7 mouse cellular contexts compared by ENCODE assay signal in genomic region chr14:57797551-57797950, GRCm38 (mm10). TPM values are rescaled to one million over a fixed set of nuclear protein-coding genes. Genes with fewer than 3 reads are reported as not detected.
DNase-seq lines count a peak whose midpoint lies in the region; ATAC-seq and TF ChIP-seq lines count a peak whose summit lies in the region.

No protein-coding gene starts in this region.

- H3K4me2 ChIP-seq in hindbrain, embryonic 12.5 days (replicated peaks) = peak overlapping the region; percentile 59
- H3K4me2 ChIP-seq in liver, embryonic 15.5 days = peak overlapping the region; percentile 84
- H3K4me2 ChIP-seq in neural tube, embryonic 14.5 days (ENCODE audit: low read depth, low read length) = peak overlapping the region; percentile 66

- H3K4me1 ChIP-seq in cortical plate, adult 2 months (ENCODE audit: control insufficient read depth, insufficient read depth, low read length) = peaks cover 6% of the 10 kb centered on the region
- H3K4me1 ChIP-seq in hindbrain, embryonic 12.5 days = peaks cover 17% of the 10 kb centered on the region
- peaks cover 21% of the 10 kb centered on the region for H3K4me1 ChIP-seq in liver, embryonic 15.5 days (replicated peaks)
- peaks cover 17% of the 10 kb centered on the region for H3K4me1 ChIP-seq in neural tube, embryonic 14.5 days (ENCODE audit: control insufficient read depth, insufficient read depth, low read length)

- WGBS in hindbrain, embryonic 12.5 days = 9% methylated on average over 7 of the region's 7 CpGs
- WGBS in liver, embryonic 15.5 days (ENCODE audit: insufficient replicate concordance) = 11% methylated on average over 7 of the region's 7 CpGs
- 14% methylated on average over 7 of the region's 7 CpGs for WGBS in neural tube, embryonic 14.5 days

- no peak overlapping the region for H3K27ac ChIP-seq in cortical plate, adult 2 months (ENCODE audit: insufficient read depth, low read length)
- H3K27ac ChIP-seq in hindbrain, embryonic 12.5 days = peak overlapping the region; percentile 84; the same call in 1 of the 2 replicates
- peak overlapping the region; percentile 69 for H3K27ac ChIP-seq in liver, embryonic 15.5 days (replicated peaks)
- peak overlapping the region; percentile 77 for H3K27ac ChIP-seq in neural tube, embryonic 14.5 days (ENCODE audit: low read depth, low read length)

- peak; percentile 7 for DNase-seq in right cerebral cortex, postnatal 25 days
- DNase-seq in right cerebral cortex, postnatal 10 days (ENCODE audit: low spot score in 2 of 2) = no peak
- DNase-seq in embryo, embryonic 10.5 days (ENCODE audit: low spot score) = no peak

- peaks cover 3% of the 10 kb centered on the region for H3K36me3 ChIP-seq in hindbrain, embryonic 12.5 days
- peaks cover 24% of the 10 kb centered on the region for H3K36me3 ChIP-seq in liver, embryonic 15.5 days (replicated peaks)
- H3K36me3 ChIP-seq in neural tube, embryonic 14.5 days (ENCODE audit: control insufficient read depth, insufficient read depth, low read length) = 0 out of 2 replicates have a peak, but pooled peaks cover 1% of the 10 kb centered on the region

- H3K27me3 ChIP-seq in hindbrain, embryonic 12.5 days = no peaks in the 10 kb centered on the region
- no peaks in the 10 kb centered on the region for H3K27me3 ChIP-seq in liver, embryonic 15.5 days
- no peaks in the 10 kb centered on the region for H3K27me3 ChIP-seq in neural tube, embryonic 14.5 days (ENCODE audit: control insufficient read depth, insufficient read depth, low read length)

- TF ChIP-seq CTCF in cortical plate, adult 2 months (IDR thresholded peaks at IDR 0.05; ENCODE audit: extremely low read depth, insufficient read depth, low read length) = no peak

- H3K9ac ChIP-seq in hindbrain, embryonic 12.5 days = peak overlapping the region; percentile 90
- H3K9ac ChIP-seq in liver, embryonic 15.5 days = peak overlapping the region; percentile 20
- H3K9ac ChIP-seq in neural tube, embryonic 14.5 days (replicated peaks; ENCODE audit: low read depth, low read length) = peak overlapping the region; percentile 50

- no peak for TF ChIP-seq POLR2A in cortical plate, adult 2 months (IDR thresholded peaks at IDR 0.05; ENCODE audit: extremely low read depth, insufficient read depth, low read length)

- peak; percentile 76 for ATAC-seq in hindbrain, embryonic 12.5 days (ENCODE audit: low FRiP score)
- ATAC-seq in liver, embryonic 15.5 days (ENCODE audit: insufficient read depth) = peak; percentile 5
- peak; percentile 63 for ATAC-seq in neural tube, embryonic 14.5 days (ENCODE audit: low read depth)

- peak overlapping the region; percentile 80 for H3K4me3 ChIP-seq in cortical plate, adult 2 months (ENCODE audit: insufficient read depth, low read length)
- peak overlapping the region; percentile 82 for H3K4me3 ChIP-seq in hindbrain, embryonic 12.5 days
- peak overlapping the region; percentile 87 for H3K4me3 ChIP-seq in liver, embryonic 15.5 days (replicated peaks)
- peak overlapping the region; percentile 76 for H3K4me3 ChIP-seq in neural tube, embryonic 14.5 days (ENCODE audit: low read depth, low read length)

- H3K9me3 ChIP-seq in hindbrain, embryonic 12.5 days (replicated peaks) = no peaks in the 10 kb centered on the region
- H3K9me3 ChIP-seq in liver, embryonic 15.5 days (replicated peaks) = no peaks in the 10 kb centered on the region
- H3K9me3 ChIP-seq in neural tube, embryonic 14.5 days (ENCODE audit: control insufficient read depth, low read length) = no peaks in the 10 kb centered on the region

RNA-seq across cellular contexts. Expression of gene Sap18, which starts 0.4 kb away (rescaled TPM):
- 25.6 and 37.8 TPM in 2 replicates for polyA plus RNA-seq in cortical plate, adult 2 months (2012; rRNA removed)
- 29.3 and 30.3 TPM in 2 replicates for polyA plus RNA-seq in hindbrain, embryonic 12.5 days (2016; fragmentation: Nextera tagmentation; extraction: Ambion mirVana)
- 8.3 and 10.2 TPM in 2 replicates for polyA plus RNA-seq in liver, embryonic 15.5 days (2015; fragmentation: Nextera tagmentation; extraction: Ambion mirVana)
- polyA plus RNA-seq in neural tube, embryonic 14.5 days (2014; fragmentation: Nextera tagmentation; extraction: Ambion mirVana) = 21.5 and 28.5 TPM in 2 replicates

RNA-seq across cellular contexts. Expression of gene Ska3, which starts 28.4 kb away (rescaled TPM):
- polyA plus RNA-seq in cortical plate, adult 2 months (2012; rRNA removed) = 0.62 and 0.67 TPM in 2 replicates
- polyA plus RNA-seq in hindbrain, embryonic 12.5 days (2016; fragmentation: Nextera tagmentation; extraction: Ambion mirVana) = 28.5 and 31.7 TPM in 2 replicates
- polyA plus RNA-seq in liver, embryonic 15.5 days (2015; fragmentation: Nextera tagmentation; extraction: Ambion mirVana) = 15.7 and 18.9 TPM in 2 replicates
- 3.6 and 5.3 TPM in 2 replicates for polyA plus RNA-seq in neural tube, embryonic 14.5 days (2014; fragmentation: Nextera tagmentation; extraction: Ambion mirVana)

RNA-seq across cellular contexts. Expression of gene Mrpl57, which starts 28.5 kb away (rescaled TPM):
- 61.4 and 65.6 TPM in 2 replicates for polyA plus RNA-seq in cortical plate, adult 2 months (2012; rRNA removed)
- 117 and 127 TPM in 2 replicates for polyA plus RNA-seq in hindbrain, embryonic 12.5 days (2016; fragmentation: Nextera tagmentation; extraction: Ambion mirVana)
- 122 and 123 TPM in 2 replicates for polyA plus RNA-seq in liver, embryonic 15.5 days (2015; fragmentation: Nextera tagmentation; extraction: Ambion mirVana)
- polyA plus RNA-seq in neural tube, embryonic 14.5 days (2014; fragmentation: Nextera tagmentation; extraction: Ambion mirVana) = 155 and 175 TPM in 2 replicates

RNA-seq across cellular contexts. Expression of gene Lats2, which starts 39.4 kb away (rescaled TPM):
- 14.4 and 16.7 TPM in 2 replicates for polyA plus RNA-seq in cortical plate, adult 2 months (2012; rRNA removed)
- polyA plus RNA-seq in hindbrain, embryonic 12.5 days (2016; fragmentation: Nextera tagmentation; extraction: Ambion mirVana) = 21.3 and 23.9 TPM in 2 replicates
- polyA plus RNA-seq in liver, embryonic 15.5 days (2015; fragmentation: Nextera tagmentation; extraction: Ambion mirVana) = 5.5 and 5.8 TPM in 2 replicates
- polyA plus RNA-seq in neural tube, embryonic 14.5 days (2014; fragmentation: Nextera tagmentation; extraction: Ambion mirVana) = 5.0 and 9.7 TPM in 2 replicates

RNA-seq across cellular contexts. Expression of gene Gm49361, which starts 51.6 kb away (rescaled TPM):
- polyA plus RNA-seq in cortical plate, adult 2 months (2012; rRNA removed) = not detected in 2 replicates
- not detected in 2 replicates for polyA plus RNA-seq in hindbrain, embryonic 12.5 days (2016; fragmentation: Nextera tagmentation; extraction: Ambion mirVana)
- not detected in 2 replicates for polyA plus RNA-seq in liver, embryonic 15.5 days (2015; fragmentation: Nextera tagmentation; extraction: Ambion mirVana)
- polyA plus RNA-seq in neural tube, embryonic 14.5 days (2014; fragmentation: Nextera tagmentation; extraction: Ambion mirVana) = not detected in 2 replicates

Comparison
In these comparisons a context has a peak if more than half of its experiments do, and no peak if none do; other contexts are left out.
1. ATAC-seq: peak in every context shown above with its lines; median percentile 76 in hindbrain, embryonic 12.5 days; 63 in neural tube, embryonic 14.5 days; 5 in liver, embryonic 15.5 days.
2. H3K9ac ChIP-seq: peak in every context shown above with its lines; median percentile 90 in hindbrain, embryonic 12.5 days; 50 in neural tube, embryonic 14.5 days; 20 in liver, embryonic 15.5 days.